Mouse (Mus musculus): ENCODE measurements at regions not wholly inside any gene's neighbourhood (a gene's known extent, or its start where the extent isn't known, plus 50 kb on each side); places are given as distances from the start of the nearest gene placed in this dataset.

DNA sequence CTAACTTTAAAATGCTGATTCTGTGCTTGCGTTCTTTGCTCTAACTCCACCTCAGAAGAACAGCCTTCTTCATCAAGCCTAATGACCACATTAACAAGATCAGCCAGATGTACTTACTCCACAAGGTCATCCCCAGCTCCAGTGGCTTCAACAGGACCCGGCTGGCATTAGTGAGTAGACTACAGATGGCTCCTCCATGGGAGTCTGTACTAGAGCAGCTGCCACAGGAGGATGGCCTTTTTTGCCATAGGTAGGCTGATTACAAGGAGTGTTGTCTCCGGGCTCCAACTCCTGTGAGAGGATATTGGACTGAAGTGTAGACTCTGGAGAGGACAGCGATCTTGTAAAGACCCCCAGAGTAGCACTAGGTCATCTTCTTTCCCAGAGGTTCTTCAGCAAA, 729.7 kb downstream of the Galc start:
- no peaks in the 10 kb centered on the region for H3K9me3 ChIP-seq (replicated peaks; ENCODE audit: control insufficient read depth, low read length)
- no peaks in the 10 kb centered on the region for H3K36me3 ChIP-seq (replicated peaks; ENCODE audit: control insufficient read depth, insufficient read depth, low read depth, low read length)
- no peak overlapping the region for H3K9ac ChIP-seq (replicated peaks; ENCODE audit: low read length)
- H3K4me3 ChIP-seq (ENCODE audit: low read depth, low read length): no peak overlapping the region
- 92% methylated on average over 4 of the region's 4 CpGs for WGBS
- no peaks in the 10 kb centered on the region for H3K4me1 ChIP-seq (ENCODE audit: control insufficient read depth, insufficient read depth, low read length)
- no peak for DNase-seq (ENCODE audit: low spot score)
- no peaks in the 10 kb centered on the region for H3K27me3 ChIP-seq (ENCODE audit: control insufficient read depth, insufficient read depth, low read length)
- ATAC-seq (replicated peaks; ENCODE audit: insufficient number of reproducible peaks, low FRiP score, low TSS enrichment, low read depth): no peak
- no peak overlapping the region for H3K27ac ChIP-seq (replicated peaks; ENCODE audit: low read depth, low read length)
- H3K4me2 ChIP-seq (ENCODE audit: low read depth, low read length): no peak overlapping the region

DNA sequence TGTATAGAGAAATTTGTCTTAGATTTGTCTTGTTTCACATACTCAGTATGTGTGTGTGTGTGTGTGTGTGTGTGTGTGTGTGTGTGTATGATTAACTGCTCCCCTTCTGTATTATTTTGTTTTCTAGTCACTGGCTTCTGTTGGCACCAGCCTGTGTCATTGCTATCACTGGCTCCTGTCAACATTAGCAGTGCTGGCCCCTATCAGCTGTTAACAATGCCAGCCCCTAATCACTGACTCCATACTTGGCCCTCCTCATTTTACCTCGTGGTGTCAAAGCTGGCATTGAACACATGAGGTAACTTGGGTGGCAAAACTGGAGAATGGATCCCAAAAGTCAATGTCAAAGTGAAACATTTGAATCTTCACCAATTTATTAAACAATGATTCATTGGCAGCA, 733.3 kb downstream of the Galc start:
- DNase-seq (ENCODE audit: low spot score): no peak
- Histone ChIP-seq H3K4me2 (ENCODE audit: low read depth, low read length) (no peak overlapping the region), H3K9ac (replicated peaks; ENCODE audit: low read length) (no peak overlapping the region), H3K4me1 (ENCODE audit: control insufficient read depth, insufficient read depth, low read length) (no peaks in the 10 kb centered on the region), H3K36me3 (replicated peaks; ENCODE audit: control insufficient read depth, insufficient read depth, low read depth, low read length) (no peaks in the 10 kb centered on the region), H3K27me3 (ENCODE audit: control insufficient read depth, insufficient read depth, low read length) (no peaks in the 10 kb centered on the region), H3K27ac (replicated peaks; ENCODE audit: low read depth, low read length) (no peak overlapping the region), H3K9me3 (replicated peaks; ENCODE audit: control insufficient read depth, low read length) (no peaks in the 10 kb centered on the region), H3K4me3 (ENCODE audit: low read depth, low read length) (no peak overlapping the region)
- 66% methylated on average over 1 of the region's 1 CpGs for WGBS
- ATAC-seq (replicated peaks; ENCODE audit: insufficient number of reproducible peaks, low FRiP score, low TSS enrichment, low read depth): no peak

DNA sequence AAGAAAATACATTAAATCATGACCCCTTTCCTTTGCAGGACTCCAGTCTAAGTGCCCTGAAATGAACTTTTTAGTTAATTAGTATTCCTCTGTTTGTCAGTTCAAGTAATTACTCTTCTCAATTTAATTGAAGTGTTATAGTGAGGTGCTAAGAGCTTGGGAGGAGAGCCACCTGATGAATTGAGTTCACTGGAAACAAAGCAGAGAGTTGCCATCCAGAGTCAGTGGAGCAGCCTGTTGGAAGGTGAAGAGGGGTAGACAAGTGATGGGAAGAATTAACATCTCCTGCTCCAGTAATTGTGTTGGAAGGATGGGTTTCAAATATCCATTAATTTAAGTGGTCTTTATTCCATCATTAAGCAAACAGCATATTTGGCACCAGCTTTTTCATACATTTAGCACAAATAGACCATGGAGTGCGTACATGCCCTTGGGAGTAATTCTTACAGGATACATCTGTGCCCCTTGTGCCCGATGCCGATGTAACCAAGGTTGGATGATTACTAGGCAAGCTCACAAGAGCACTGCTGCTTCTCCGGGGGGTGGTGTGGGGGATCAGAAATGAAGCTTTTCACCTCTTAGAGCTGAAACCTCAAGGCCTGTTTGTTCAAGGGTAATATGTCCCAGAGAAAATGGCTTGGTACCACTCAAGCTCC, 739.3 kb downstream of the Galc start:
- ATAC-seq (replicated peaks; ENCODE audit: insufficient number of reproducible peaks, low FRiP score, low TSS enrichment, low read depth) (no peak), DNase-seq (ENCODE audit: low spot score) (no peak)
- no peak overlapping the region for H3K27ac ChIP-seq (replicated peaks; ENCODE audit: low read depth, low read length)
- H3K9ac ChIP-seq (replicated peaks; ENCODE audit: low read length): no peak overlapping the region
- no peaks in the 10 kb centered on the region for H3K36me3 ChIP-seq (replicated peaks; ENCODE audit: control insufficient read depth, insufficient read depth, low read depth, low read length)
- H3K4me2 ChIP-seq (ENCODE audit: low read depth, low read length): no peak overlapping the region
- no peaks in the 10 kb centered on the region for H3K9me3 ChIP-seq (replicated peaks; ENCODE audit: control insufficient read depth, low read length)
- 85% methylated on average over 4 of the region's 4 CpGs for WGBS
- no peak overlapping the region for H3K4me3 ChIP-seq (ENCODE audit: low read depth, low read length)
- H3K4me1 ChIP-seq (ENCODE audit: control insufficient read depth, insufficient read depth, low read length): no peaks in the 10 kb centered on the region
- H3K27me3 ChIP-seq (ENCODE audit: control insufficient read depth, insufficient read depth, low read length): no peaks in the 10 kb centered on the region

DNA sequence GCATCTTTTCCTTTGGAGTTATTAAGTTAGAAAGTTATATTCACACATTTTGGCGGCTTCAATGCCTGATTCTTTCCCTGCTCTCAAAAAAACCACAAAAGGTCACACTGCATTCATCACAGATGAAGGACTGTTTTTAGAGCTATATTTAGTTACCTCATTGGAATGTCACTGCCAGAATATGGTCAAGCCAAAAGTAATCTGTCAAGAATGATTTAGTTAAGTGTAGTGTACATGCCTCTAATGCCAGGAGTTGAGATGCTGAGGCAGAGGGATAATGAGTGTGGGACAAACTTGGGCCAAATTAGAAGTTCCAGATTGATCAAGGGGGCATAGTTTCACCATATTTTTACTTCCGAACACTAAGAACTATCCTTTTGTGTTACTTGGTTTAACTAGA, 741.7 kb downstream of the Galc start:
- H3K9ac ChIP-seq (replicated peaks; ENCODE audit: low read length): no peak overlapping the region
- no peak for DNase-seq (ENCODE audit: low spot score)
- no peaks in the 10 kb centered on the region for H3K9me3 ChIP-seq (replicated peaks; ENCODE audit: control insufficient read depth, low read length)
- H3K27me3 ChIP-seq (ENCODE audit: control insufficient read depth, insufficient read depth, low read length): no peaks in the 10 kb centered on the region
- H3K36me3 ChIP-seq (replicated peaks; ENCODE audit: control insufficient read depth, insufficient read depth, low read depth, low read length): no peaks in the 10 kb centered on the region
- no peak overlapping the region for H3K4me2 ChIP-seq (ENCODE audit: low read depth, low read length)
- 71% methylated on average over 2 of the region's 2 CpGs for WGBS
- H3K4me1 ChIP-seq (ENCODE audit: control insufficient read depth, insufficient read depth, low read length): no peaks in the 10 kb centered on the region
- no peak overlapping the region for H3K4me3 ChIP-seq (ENCODE audit: low read depth, low read length)
- no peak overlapping the region for H3K27ac ChIP-seq (replicated peaks; ENCODE audit: low read depth, low read length)
- no peak for ATAC-seq (replicated peaks; ENCODE audit: insufficient number of reproducible peaks, low FRiP score, low TSS enrichment, low read depth)

DNA sequence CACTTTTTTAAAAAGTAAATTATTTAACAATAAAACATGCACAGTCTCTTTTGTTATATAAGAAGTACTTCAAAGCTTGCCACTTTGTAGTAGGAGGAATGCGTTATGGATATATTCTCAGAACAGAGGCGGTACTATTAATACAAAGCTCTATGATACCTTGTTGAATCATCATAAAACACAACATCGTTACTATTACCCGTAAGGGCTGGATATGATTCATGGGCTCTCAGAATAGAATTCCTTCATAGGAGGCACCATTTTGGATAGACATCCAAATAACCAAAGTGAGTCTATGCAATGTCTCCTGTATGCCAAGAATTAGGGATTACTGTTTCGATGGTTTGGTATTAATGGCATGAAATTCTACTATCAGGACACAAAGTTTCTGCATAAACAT, 743.5 kb downstream of the Galc start:
- Histone ChIP-seq H3K27ac (replicated peaks; ENCODE audit: low read depth, low read length) (no peak overlapping the region), H3K4me2 (ENCODE audit: low read depth, low read length) (no peak overlapping the region), H3K9ac (replicated peaks; ENCODE audit: low read length) (no peak overlapping the region), H3K4me1 (ENCODE audit: control insufficient read depth, insufficient read depth, low read length) (no peaks in the 10 kb centered on the region), H3K9me3 (replicated peaks; ENCODE audit: control insufficient read depth, low read length) (no peaks in the 10 kb centered on the region), H3K4me3 (ENCODE audit: low read depth, low read length) (no peak overlapping the region), H3K27me3 (ENCODE audit: control insufficient read depth, insufficient read depth, low read length) (no peaks in the 10 kb centered on the region), H3K36me3 (replicated peaks; ENCODE audit: control insufficient read depth, insufficient read depth, low read depth, low read length) (no peaks in the 10 kb centered on the region)
- ATAC-seq (replicated peaks; ENCODE audit: insufficient number of reproducible peaks, low FRiP score, low TSS enrichment, low read depth): no peak
- WGBS: 92% methylated on average over 5 of the region's 5 CpGs
- no peak for DNase-seq (ENCODE audit: low spot score)

DNA sequence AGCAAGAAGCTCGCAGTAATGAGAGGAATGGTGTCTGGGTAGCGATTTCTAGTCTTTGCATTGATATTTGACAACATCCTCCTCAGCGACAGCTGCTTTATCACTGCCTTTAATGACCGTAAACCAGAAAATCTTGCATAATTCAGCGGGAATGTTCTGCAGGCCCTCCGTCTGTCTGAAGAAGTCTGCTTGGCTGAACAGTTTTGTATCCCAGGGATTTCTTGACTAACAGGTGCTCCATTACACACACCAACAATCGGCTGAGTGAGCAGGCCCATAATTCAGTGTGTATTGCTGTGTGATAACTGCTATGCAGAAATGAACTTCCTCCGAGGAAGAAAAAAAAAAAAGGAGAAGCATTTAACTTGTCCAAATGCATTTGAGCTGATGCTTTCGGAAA, 747.4 kb downstream of the Galc start:
- Histone ChIP-seq H3K4me2 (ENCODE audit: low read depth, low read length) (no peak overlapping the region), H3K4me1 (ENCODE audit: control insufficient read depth, insufficient read depth, low read length) (no peaks in the 10 kb centered on the region), H3K36me3 (replicated peaks; ENCODE audit: control insufficient read depth, insufficient read depth, low read depth, low read length) (no peaks in the 10 kb centered on the region), H3K27ac (replicated peaks; ENCODE audit: low read depth, low read length) (no peak overlapping the region), H3K9ac (replicated peaks; ENCODE audit: low read length) (no peak overlapping the region), H3K4me3 (ENCODE audit: low read depth, low read length) (no peak overlapping the region), H3K9me3 (replicated peaks; ENCODE audit: control insufficient read depth, low read length) (no peaks in the 10 kb centered on the region), H3K27me3 (ENCODE audit: control insufficient read depth, insufficient read depth, low read length) (no peaks in the 10 kb centered on the region)
- ATAC-seq (replicated peaks; ENCODE audit: insufficient number of reproducible peaks, low FRiP score, low TSS enrichment, low read depth) (no peak), DNase-seq (ENCODE audit: low spot score) (no peak)
- 72% methylated on average over 9 of the region's 9 CpGs for WGBS

DNA sequence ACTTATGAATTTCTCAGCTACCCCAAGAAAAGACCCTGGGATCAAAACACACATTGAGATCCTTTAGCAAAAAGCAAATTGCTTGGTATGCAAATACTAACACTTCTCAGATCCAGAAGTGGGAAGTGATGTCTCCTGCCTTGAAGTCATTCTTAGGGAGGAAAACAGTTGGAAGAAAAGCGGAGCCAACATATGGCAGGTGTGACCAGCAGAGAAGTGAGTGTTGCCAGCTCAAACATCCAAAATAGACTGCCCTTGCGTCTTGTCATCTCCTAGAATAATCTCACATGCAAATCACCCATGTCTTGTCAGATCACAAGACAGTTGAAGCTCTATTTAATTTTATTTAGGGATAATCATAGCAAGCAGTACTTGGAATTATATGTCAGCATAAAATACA, 757.8 kb downstream of the Galc start:
- Histone ChIP-seq H3K36me3 (replicated peaks; ENCODE audit: control insufficient read depth, insufficient read depth, low read depth, low read length) (no peaks in the 10 kb centered on the region), H3K4me2 (ENCODE audit: low read depth, low read length) (no peak overlapping the region), H3K4me1 (ENCODE audit: control insufficient read depth, insufficient read depth, low read length) (no peaks in the 10 kb centered on the region), H3K9ac (replicated peaks; ENCODE audit: low read length) (no peak overlapping the region), H3K9me3 (replicated peaks; ENCODE audit: control insufficient read depth, low read length) (no peaks in the 10 kb centered on the region), H3K27ac (replicated peaks; ENCODE audit: low read depth, low read length) (no peak overlapping the region), H3K27me3 (ENCODE audit: control insufficient read depth, insufficient read depth, low read length) (no peaks in the 10 kb centered on the region), H3K4me3 (ENCODE audit: low read depth, low read length) (no peak overlapping the region)
- ATAC-seq (replicated peaks; ENCODE audit: insufficient number of reproducible peaks, low FRiP score, low TSS enrichment, low read depth): no peak
- 86% methylated on average over 2 of the region's 2 CpGs for WGBS
- no peak for DNase-seq (ENCODE audit: low spot score)

DNA sequence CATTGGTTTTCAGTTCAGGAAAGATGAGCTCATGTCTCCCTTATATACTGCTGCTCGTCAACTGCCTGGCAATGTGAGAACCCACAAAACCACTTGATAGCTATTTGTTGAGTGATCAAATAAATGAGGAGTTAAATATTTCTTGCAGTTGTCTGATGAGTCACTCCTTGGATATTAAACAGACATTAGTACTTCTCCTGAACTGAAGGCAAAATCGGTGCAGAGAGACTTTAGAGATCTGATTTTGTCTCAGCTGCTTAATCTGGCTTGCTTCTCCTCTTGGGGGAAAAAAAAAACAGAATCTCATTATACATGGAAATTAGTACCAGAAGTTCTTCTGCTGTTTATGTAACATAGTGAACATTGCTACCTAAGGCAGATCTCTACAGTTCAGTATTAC, 775.7 kb downstream of the Galc start:
- Histone ChIP-seq H3K36me3 (replicated peaks; ENCODE audit: control insufficient read depth, insufficient read depth, low read depth, low read length) (no peaks in the 10 kb centered on the region), H3K4me3 (ENCODE audit: low read depth, low read length) (no peak overlapping the region), H3K9me3 (replicated peaks; ENCODE audit: control insufficient read depth, low read length) (no peaks in the 10 kb centered on the region), H3K9ac (replicated peaks; ENCODE audit: low read length) (no peak overlapping the region), H3K4me1 (ENCODE audit: control insufficient read depth, insufficient read depth, low read length) (no peaks in the 10 kb centered on the region), H3K27ac (replicated peaks; ENCODE audit: low read depth, low read length) (no peak overlapping the region), H3K27me3 (ENCODE audit: control insufficient read depth, insufficient read depth, low read length) (no peaks in the 10 kb centered on the region), H3K4me2 (ENCODE audit: low read depth, low read length) (no peak overlapping the region)
- WGBS: 56% methylated on average over 2 of the region's 2 CpGs
- DNase-seq (ENCODE audit: low spot score) (peak; percentile 19), ATAC-seq (replicated peaks; ENCODE audit: insufficient number of reproducible peaks, low FRiP score, low TSS enrichment, low read depth) (no peak)

All from embryonic facial prominence, embryonic 11.5 days (tissue).